Mouse (Mus musculus) lung, postnatal 14 days (tissue): Measurements from ENCODE around the gene Dock4.

Experiments
- DNase-seq: peaks from one replicate; pipeline ENCODE4 v3.0.0; 2021

Dock4 gene

GRCm38 (mm10) chr12:40669460-40669859, 223.7 kb downstream of the Dock4 start:
- DNase-seq, result no peak

GRCm38 (mm10) chr12:40670766-40671165, 225.0 kb downstream of the Dock4 start:
- DNase-seq, result no peak

- DNase-seq, result no peak
Observed at GRCm38 (mm10) chr12:40679713-40680112, 234.0 kb downstream of the Dock4 start.

GRCm38 (mm10) chr12:40680551-40680950, 234.8 kb downstream of the Dock4 start:
- DNase-seq, result peak; percentile 29

- no peak for DNase-seq
Observed at GRCm38 (mm10) chr12:40691444-40691843, 245.7 kb downstream of the Dock4 start.

GRCm38 (mm10) chr12:40694082-40694721, 248.4 kb downstream of the Dock4 start:
- DNase-seq, result no peak

- DNase-seq, result no peak
Observed at GRCm38 (mm10) chr12:40698330-40698729, 252.6 kb downstream of the Dock4 start.

GRCm38 (mm10) chr12:40702233-40702792, 256.6 kb downstream of the Dock4 start:
- no peak for DNase-seq

GRCm38 (mm10) chr12:40704296-40704695, 258.5 kb downstream of the Dock4 start:
- DNase-seq, result no peak

- DNase-seq, result no peak
Observed at GRCm38 (mm10) chr12:40707108-40707507, 261.4 kb downstream of the Dock4 start.

- no peak for DNase-seq
Observed at GRCm38 (mm10) chr12:40709094-40709493, 263.3 kb downstream of the Dock4 start.

- DNase-seq, result no peak
Observed at GRCm38 (mm10) chr12:40712235-40712634, 266.5 kb downstream of the Dock4 start.

GRCm38 (mm10) chr12:40714288-40714687, 268.5 kb downstream of the Dock4 start:
- no peak for DNase-seq

GRCm38 (mm10) chr12:40715174-40715573, 269.4 kb downstream of the Dock4 start:
- DNase-seq, result no peak

GRCm38 (mm10) chr12:40728373-40728772, 282.6 kb downstream of the Dock4 start:
- no peak for DNase-seq

GRCm38 (mm10) chr12:40730756-40731155, 285.0 kb downstream of the Dock4 start:
- no peak for DNase-seq

- DNase-seq, result no peak
Observed at GRCm38 (mm10) chr12:40745501-40745900, 299.7 kb downstream of the Dock4 start.

GRCm38 (mm10) chr12:40746081-40746480, 300.3 kb downstream of the Dock4 start:
- DNase-seq, result peak; percentile 21

GRCm38 (mm10) chr12:40759281-40759680, 313.5 kb downstream of the Dock4 start:
- peak; percentile 20 for DNase-seq

GRCm38 (mm10) chr12:40767258-40767816, 321.6 kb downstream of the Dock4 start:
- no peak for DNase-seq

- no peak for DNase-seq
Observed at GRCm38 (mm10) chr12:40773091-40773490, 327.3 kb downstream of the Dock4 start.

GRCm38 (mm10) chr12:40781554-40781953, 335.8 kb downstream of the Dock4 start:
- DNase-seq, result no peak

- no peak for DNase-seq
Observed at GRCm38 (mm10) chr12:40788621-40789111, 342.9 kb downstream of the Dock4 start.
